Mouse (Mus musculus): ENCODE data around the gene Uck2.

DNA sequence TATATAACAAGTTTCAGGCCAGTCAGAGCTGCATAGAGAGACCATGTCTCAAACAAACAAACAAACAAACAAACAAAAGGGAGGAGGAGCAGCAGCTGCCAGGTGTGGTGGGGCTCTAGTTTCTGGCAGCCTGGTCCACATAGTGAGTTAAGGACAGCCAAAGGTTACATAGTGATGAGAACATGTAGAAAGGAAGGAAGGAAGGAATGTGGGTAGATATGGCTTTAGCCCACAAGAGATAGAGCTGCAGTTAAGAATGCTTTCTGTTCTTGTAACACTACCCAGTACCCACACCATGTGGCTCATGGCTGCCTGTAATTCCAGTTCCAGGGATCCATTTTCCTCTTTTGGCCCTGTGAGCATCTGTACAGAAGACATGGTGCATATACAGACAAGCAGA lies 27.2 kb upstream of the Uck2 start:
- TF ChIP-seq GATA1 (IDR thresholded peaks at IDR 0.05; ENCODE audit: low read length), result no peak
- TF ChIP-seq TAL1 (IDR thresholded peaks at IDR 0.05; ENCODE audit: low read length), result no peak
